Mouse (Mus musculus): ENCODE results near the gene Fscn1. TPM values are rescaled to one million over a fixed set of nuclear protein-coding genes. Genes with fewer than 3 reads are reported as not detected.

Fscn1 gene
- polyA plus RNA-seq, 1 experiment from 2014 or later, result 605 TPM

DNA sequence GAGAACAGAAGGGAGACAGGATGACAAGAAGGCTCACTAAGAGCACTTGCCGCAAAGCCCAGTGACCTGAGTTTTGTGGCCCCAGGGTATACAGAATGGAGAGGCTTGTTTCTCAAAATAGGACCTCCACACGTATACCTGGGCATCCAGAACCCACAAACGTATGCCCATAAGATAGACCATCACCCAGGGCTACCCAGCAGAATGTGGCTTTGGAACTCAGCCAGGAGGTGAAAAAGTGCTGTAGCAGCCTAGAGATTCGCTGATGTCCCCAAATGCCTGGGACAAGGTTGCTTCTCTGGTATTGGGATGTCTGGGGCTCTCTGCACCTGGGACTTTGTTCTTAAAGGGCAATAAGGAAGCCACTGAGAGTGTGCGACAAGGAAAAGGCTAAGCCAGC lies 37.9 kb upstream of the Fscn1 start:
- DNase-seq (ENCODE audit: low spot score, missing footprints), result no peak
- no peak overlapping the region for H3K4me3 ChIP-seq (ENCODE audit: low read depth, low read length)
- H3K9me3 ChIP-seq (ENCODE audit: control insufficient read depth, low read length), result no peaks in the 10 kb centered on the region
- WGBS, result 87% methylated on average over 5 of the region's 5 CpGs
- H3K4me1 ChIP-seq (ENCODE audit: control insufficient read depth, insufficient read depth, low read length), result peaks cover 6% of the 10 kb centered on the region
- H3K4me2 ChIP-seq, result no peak overlapping the region
- no peaks in the 10 kb centered on the region for H3K27me3 ChIP-seq (ENCODE audit: control insufficient read depth, insufficient read depth, low read length)
- H3K36me3 ChIP-seq (ENCODE audit: control insufficient read depth, insufficient read depth, low read length), result no peaks in the 10 kb centered on the region
- ATAC-seq (ENCODE audit: low FRiP score), result no peak
- no peak overlapping the region for H3K9ac ChIP-seq (ENCODE audit: low read length)
- no peak overlapping the region for H3K27ac ChIP-seq (ENCODE audit: low read depth, low read length)

DNA sequence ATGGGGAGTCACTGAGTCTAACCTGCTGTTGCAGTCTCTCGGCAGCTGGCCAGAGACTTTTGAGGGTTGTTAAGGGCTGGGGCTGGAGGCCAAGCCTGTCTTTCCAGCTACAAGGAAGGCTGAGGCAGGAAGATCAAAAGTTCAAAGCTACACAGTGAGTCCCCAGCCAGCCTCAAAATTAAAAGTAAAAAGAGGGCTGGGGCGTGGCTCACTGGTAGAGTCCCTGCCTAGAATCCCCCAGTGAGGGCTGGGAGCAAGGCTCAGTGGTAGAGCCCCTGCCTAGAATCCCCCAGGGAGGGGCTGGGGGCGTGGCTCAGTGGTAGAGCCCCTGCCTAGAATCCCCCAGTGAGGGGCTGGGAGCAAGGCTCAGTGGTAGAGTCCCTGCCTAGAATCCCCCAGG lies 36.4 kb upstream of the Fscn1 start:
- H3K36me3 ChIP-seq (ENCODE audit: control insufficient read depth, insufficient read depth, low read length), result no peaks in the 10 kb centered on the region
- H3K4me3 ChIP-seq (ENCODE audit: low read depth, low read length), result no peak overlapping the region
- ATAC-seq (ENCODE audit: low FRiP score), result no peak
- no peak overlapping the region for H3K9ac ChIP-seq (ENCODE audit: low read length)
- peaks cover 7% of the 10 kb centered on the region for H3K4me1 ChIP-seq (ENCODE audit: control insufficient read depth, insufficient read depth, low read length)
- no peaks in the 10 kb centered on the region for H3K9me3 ChIP-seq (ENCODE audit: control insufficient read depth, low read length)
- DNase-seq (ENCODE audit: low spot score, missing footprints), result no peak
- no peak overlapping the region for H3K4me2 ChIP-seq
- 72% methylated on average over 3 of the region's 3 CpGs for WGBS
- no peak overlapping the region for H3K27ac ChIP-seq (ENCODE audit: low read depth, low read length)
- H3K27me3 ChIP-seq (ENCODE audit: control insufficient read depth, insufficient read depth, low read length), result peaks cover 1% of the 10 kb centered on the region; the same call in 1 of the 2 replicates

DNA sequence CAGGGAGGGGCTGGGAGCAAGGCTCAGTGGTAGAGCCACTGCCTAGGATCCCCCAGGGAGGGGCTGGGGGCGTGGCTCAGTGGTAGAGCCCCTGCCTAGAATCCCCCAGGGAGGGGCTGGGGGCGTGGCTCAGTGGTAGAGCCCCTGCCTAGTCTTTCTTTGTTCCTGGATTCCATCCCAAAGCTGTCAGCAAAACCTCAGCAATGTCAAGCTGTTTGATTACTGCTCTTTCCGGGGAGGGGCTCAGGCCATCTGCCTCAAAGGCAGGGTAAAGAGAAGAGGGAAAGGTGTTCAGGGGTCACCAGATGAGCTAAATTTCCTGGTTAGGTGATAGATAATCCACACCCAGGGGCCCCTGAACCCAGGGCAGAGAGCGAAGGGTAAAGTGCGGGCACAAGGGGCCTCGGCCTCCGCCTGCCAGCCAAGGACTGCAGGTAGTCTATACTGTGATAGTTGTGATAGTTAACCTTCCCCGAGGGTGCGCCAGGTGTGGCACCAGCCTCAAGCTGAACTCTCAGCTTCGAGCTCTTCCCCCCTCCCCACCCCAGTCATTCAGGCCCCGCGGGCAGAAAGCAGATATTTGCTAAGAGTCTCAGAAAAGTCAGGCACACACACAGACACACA lies 35.7 kb upstream of the Fscn1 start:
- Histone ChIP-seq H3K9me3 (ENCODE audit: control insufficient read depth, low read length) (no peaks in the 10 kb centered on the region), H3K4me3 (ENCODE audit: low read depth, low read length) (no peak overlapping the region), H3K36me3 (ENCODE audit: control insufficient read depth, insufficient read depth, low read length) (no peaks in the 10 kb centered on the region), H3K4me2 (no peak overlapping the region), H3K27ac (ENCODE audit: low read depth, low read length) (no peak overlapping the region), H3K9ac (ENCODE audit: low read length) (no peak overlapping the region), H3K27me3 (ENCODE audit: control insufficient read depth, insufficient read depth, low read length) (peaks cover 2% of the 10 kb centered on the region; the same call in 1 of the 2 replicates), H3K4me1 (ENCODE audit: control insufficient read depth, insufficient read depth, low read length) (peaks cover 13% of the 10 kb centered on the region)
- DNase-seq (ENCODE audit: low spot score, missing footprints) (no peak), ATAC-seq (ENCODE audit: low FRiP score) (no peak)
- WGBS, result 83% methylated on average over 12 of the region's 12 CpGs

DNA sequence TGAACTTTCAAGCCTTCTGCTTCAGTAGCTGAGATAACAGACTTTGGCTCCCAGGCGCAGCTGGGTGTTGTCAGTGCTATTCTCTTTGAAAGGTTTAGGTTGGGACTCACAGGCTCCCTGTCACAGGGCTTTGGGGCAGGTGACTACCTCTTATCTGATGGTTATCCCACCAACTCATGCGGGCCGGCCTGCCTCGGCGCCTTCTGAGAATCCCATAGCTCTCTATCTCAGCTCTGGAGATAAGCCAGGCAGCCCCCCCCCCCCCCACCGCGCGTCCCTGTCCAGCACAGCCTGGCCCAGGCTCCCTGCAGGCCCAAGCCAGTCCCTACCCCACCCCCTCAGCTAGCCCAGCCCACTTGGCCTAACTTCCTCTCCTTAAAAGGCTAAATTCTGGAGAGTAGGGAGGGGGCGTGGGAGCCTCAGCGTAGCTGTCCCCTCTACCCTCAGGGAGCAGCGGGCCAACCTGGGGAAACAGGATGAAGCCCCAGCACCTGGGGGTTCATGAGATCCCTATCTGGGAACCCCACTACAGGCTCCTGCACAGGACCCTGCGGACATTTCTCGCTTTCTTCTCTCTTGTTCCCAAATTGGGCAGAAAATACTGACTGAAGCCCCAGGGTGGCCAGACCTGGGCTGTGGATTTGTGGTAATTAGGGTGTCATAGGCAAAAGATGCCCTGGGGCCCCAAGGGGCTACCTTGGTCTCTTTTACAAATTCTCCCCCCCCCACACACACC lies 33.8 kb upstream of the Fscn1 start:
- Histone ChIP-seq H3K27me3 (ENCODE audit: control insufficient read depth, insufficient read depth, low read length) (peaks cover 4% of the 10 kb centered on the region; the same call in 1 of the 2 replicates), H3K27ac (ENCODE audit: low read depth, low read length) (no peak overlapping the region), H3K4me3 (ENCODE audit: low read depth, low read length) (no peak overlapping the region), H3K4me2 (no peak overlapping the region), H3K4me1 (ENCODE audit: control insufficient read depth, insufficient read depth, low read length) (peaks cover 13% of the 10 kb centered on the region), H3K36me3 (ENCODE audit: control insufficient read depth, insufficient read depth, low read length) (no peaks in the 10 kb centered on the region), H3K9ac (ENCODE audit: low read length) (no peak overlapping the region), H3K9me3 (ENCODE audit: control insufficient read depth, low read length) (no peaks in the 10 kb centered on the region)
- no peak for ATAC-seq (ENCODE audit: low FRiP score)
- DNase-seq (ENCODE audit: low spot score, missing footprints), result peak; percentile 83
- 11% methylated on average over 13 of the region's 13 CpGs for WGBS

DNA sequence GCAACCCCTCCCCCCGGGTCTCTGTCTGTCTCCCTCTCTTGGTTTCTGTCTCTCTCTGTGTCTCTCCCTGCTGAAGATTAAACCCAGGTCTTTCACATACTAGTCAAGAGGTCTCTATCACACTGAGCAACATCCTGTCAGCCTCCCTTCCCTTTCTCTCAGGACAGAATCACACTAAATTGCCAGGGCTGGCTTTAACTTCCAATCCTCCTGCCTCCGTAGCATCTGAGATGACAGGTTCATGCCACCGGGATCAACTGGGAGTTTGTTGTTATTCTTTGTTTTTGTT lies 33.3 kb upstream of the Fscn1 start:
- WGBS, result 54% methylated on average over 3 of the region's 3 CpGs
- no peaks in the 10 kb centered on the region for H3K9me3 ChIP-seq (ENCODE audit: control insufficient read depth, low read length)
- H3K4me2 ChIP-seq, result no peak overlapping the region
- peaks cover 4% of the 10 kb centered on the region; the same call in 1 of the 2 replicates for H3K27me3 ChIP-seq (ENCODE audit: control insufficient read depth, insufficient read depth, low read length)
- no peak for DNase-seq (ENCODE audit: low spot score, missing footprints)
- no peak overlapping the region for H3K9ac ChIP-seq (ENCODE audit: low read length)
- H3K4me1 ChIP-seq (ENCODE audit: control insufficient read depth, insufficient read depth, low read length), result peaks cover 13% of the 10 kb centered on the region
- no peak for ATAC-seq (ENCODE audit: low FRiP score)
- no peaks in the 10 kb centered on the region for H3K36me3 ChIP-seq (ENCODE audit: control insufficient read depth, insufficient read depth, low read length)
- H3K27ac ChIP-seq (ENCODE audit: low read depth, low read length), result no peak overlapping the region
- no peak overlapping the region for H3K4me3 ChIP-seq (ENCODE audit: low read depth, low read length)

DNA sequence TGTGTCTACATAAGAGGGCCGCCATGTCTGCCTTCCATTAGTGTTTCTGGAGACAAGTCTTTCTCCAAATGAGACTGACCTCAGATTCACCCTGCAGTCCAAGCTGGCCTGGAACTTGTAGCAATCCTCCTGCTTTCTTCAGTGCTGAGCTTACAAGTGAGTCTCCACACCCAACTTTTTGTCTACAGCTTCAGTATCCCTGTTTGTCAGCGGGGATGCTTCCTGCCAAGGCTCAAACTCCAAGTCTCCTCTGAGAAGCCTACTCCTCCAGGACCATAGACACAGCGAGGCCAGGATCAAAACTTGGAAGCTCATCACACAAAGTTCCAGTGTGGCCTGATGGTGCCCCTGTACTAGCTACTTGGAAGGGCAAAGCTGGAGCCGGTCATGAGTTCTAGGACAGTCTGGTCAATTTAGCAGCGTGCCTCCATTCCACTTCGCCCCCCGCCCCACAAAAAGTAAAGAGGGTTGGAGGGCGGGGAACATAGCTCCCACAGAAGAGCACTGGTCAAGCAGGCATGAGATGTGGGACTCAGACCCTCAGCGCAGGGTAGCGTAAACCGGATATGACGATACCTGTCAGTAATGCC lies 32.7 kb upstream of the Fscn1 start:
- H3K36me3 ChIP-seq (ENCODE audit: control insufficient read depth, insufficient read depth, low read length), result no peaks in the 10 kb centered on the region
- peaks cover 4% of the 10 kb centered on the region; the same call in 1 of the 2 replicates for H3K27me3 ChIP-seq (ENCODE audit: control insufficient read depth, insufficient read depth, low read length)
- H3K9me3 ChIP-seq (ENCODE audit: control insufficient read depth, low read length), result no peaks in the 10 kb centered on the region
- WGBS, result 94% methylated on average over 12 of the region's 12 CpGs
- H3K4me1 ChIP-seq (ENCODE audit: control insufficient read depth, insufficient read depth, low read length), result peaks cover 13% of the 10 kb centered on the region
- H3K9ac ChIP-seq (ENCODE audit: low read length), result no peak overlapping the region
- DNase-seq (ENCODE audit: low spot score, missing footprints) (no peak), ATAC-seq (ENCODE audit: low FRiP score) (no peak)
- H3K27ac ChIP-seq (ENCODE audit: low read depth, low read length), result no peak overlapping the region
- H3K4me3 ChIP-seq (ENCODE audit: low read depth, low read length), result no peak overlapping the region
- H3K4me2 ChIP-seq, result no peak overlapping the region

DNA sequence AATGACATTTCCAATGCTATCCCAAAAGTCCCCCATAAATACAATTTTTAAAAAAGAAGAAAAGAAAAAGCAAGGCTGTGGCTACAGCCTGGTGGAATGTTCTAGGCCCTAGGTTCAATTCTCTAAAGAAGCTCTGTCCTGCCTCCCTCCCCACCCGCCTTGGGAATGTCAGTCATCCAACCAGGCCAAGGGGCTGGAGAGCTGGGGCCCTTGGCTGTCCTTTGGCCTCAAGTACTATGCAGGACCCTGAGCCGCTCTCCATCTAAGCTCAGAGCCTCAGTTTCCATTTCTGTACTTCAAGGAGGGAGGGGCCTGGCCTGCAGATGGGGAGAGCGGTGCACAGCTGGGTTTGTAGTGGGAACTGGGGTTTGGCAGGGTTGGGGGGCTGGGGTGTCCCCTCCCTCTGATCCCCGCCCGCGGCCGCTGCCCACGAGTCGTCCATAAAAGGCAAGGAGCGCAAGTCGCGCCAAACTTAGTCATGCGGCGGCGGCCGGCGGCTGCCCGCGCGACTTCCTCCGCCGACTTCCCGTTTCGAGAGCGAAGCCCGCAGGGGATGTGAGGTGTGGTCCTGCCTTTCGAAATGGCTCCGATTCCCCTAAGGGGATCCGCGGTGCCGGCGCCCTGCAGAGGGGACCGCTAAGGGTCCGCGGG lies 31.3 kb upstream of the Fscn1 start:
- Histone ChIP-seq H3K4me2 (peak overlapping the region; percentile 53), H3K4me1 (ENCODE audit: control insufficient read depth, insufficient read depth, low read length) (peaks cover 13% of the 10 kb centered on the region), H3K27me3 (ENCODE audit: control insufficient read depth, insufficient read depth, low read length) (peaks cover 4% of the 10 kb centered on the region; the same call in 1 of the 2 replicates), H3K4me3 (ENCODE audit: low read depth, low read length) (peak overlapping the region; percentile 34), H3K27ac (ENCODE audit: low read depth, low read length) (no peak overlapping the region), H3K36me3 (ENCODE audit: control insufficient read depth, insufficient read depth, low read length) (no peaks in the 10 kb centered on the region), H3K9me3 (ENCODE audit: control insufficient read depth, low read length) (no peaks in the 10 kb centered on the region), H3K9ac (ENCODE audit: low read length) (peak overlapping the region; percentile 69)
- ATAC-seq (ENCODE audit: low FRiP score), result peak; percentile 60; the same call in 1 of the 2 replicates
- peak; percentile 92 for DNase-seq (ENCODE audit: low spot score, missing footprints)
- WGBS, result 3% methylated on average over 35 of the region's 35 CpGs

DNA sequence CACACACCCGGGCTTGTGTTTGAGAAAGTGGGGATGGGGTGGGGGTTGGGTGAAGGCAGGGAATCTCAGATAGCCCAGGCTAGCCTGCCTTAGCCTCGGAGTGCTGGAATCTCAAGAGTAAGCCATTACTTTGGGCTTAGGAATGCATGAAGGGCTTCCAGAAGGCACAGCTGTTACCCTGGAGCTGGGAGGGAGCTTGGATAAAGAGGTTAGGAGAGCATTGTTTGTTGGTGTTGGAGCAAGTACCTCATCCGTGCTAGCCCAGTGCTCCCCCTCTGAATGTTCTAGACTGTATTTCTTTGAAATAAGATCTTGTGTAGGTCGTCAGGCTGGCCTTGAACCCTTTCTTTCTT lies 30.8 kb upstream of the Fscn1 start:
- DNase-seq (ENCODE audit: low spot score, missing footprints) (no peak), ATAC-seq (ENCODE audit: low FRiP score) (no peak)
- H3K9me3 ChIP-seq (ENCODE audit: control insufficient read depth, low read length), result no peaks in the 10 kb centered on the region
- 20% methylated on average over 4 of the region's 4 CpGs for WGBS
- peak overlapping the region; percentile 69 for H3K9ac ChIP-seq (ENCODE audit: low read length)
- no peaks in the 10 kb centered on the region for H3K36me3 ChIP-seq (ENCODE audit: control insufficient read depth, insufficient read depth, low read length)
- peak overlapping the region; percentile 34 for H3K4me3 ChIP-seq (ENCODE audit: low read depth, low read length)
- peaks cover 4% of the 10 kb centered on the region; the same call in 1 of the 2 replicates for H3K27me3 ChIP-seq (ENCODE audit: control insufficient read depth, insufficient read depth, low read length)
- peak overlapping the region; percentile 53 for H3K4me2 ChIP-seq
- H3K27ac ChIP-seq (ENCODE audit: low read depth, low read length), result no peak overlapping the region
- H3K4me1 ChIP-seq (ENCODE audit: control insufficient read depth, insufficient read depth, low read length), result peaks cover 13% of the 10 kb centered on the region

DNA sequence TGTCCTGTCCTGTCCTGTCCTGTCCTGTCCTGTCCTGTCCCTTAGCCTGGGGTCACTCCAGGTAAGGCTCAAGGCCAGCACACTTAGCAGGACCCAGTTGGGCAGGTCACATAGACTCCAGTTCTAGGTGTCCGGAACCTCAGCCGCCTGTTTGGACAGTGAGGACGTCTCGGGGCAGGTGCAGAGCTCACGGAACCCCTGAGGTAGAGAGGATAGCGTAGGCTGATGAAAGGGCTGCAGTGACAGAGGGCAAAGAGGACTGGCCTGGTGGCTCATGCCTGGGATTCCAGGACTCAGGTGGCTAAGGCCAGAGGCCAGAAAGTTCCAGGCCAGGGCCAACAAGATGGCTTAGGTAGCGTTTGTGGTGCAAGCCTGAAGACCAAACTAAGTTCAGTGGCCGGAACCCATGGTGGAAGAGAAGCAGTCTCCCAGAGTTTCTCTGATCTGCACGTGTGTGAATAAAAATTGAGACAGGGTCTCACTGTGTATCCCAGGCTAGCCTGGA lies 28.9 kb upstream of the Fscn1 start:
- Histone ChIP-seq H3K4me2 (no peak overlapping the region), H3K27me3 (ENCODE audit: control insufficient read depth, insufficient read depth, low read length) (peaks cover 4% of the 10 kb centered on the region; the same call in 1 of the 2 replicates), H3K4me1 (ENCODE audit: control insufficient read depth, insufficient read depth, low read length) (peaks cover 15% of the 10 kb centered on the region), H3K4me3 (ENCODE audit: low read depth, low read length) (no peak overlapping the region), H3K9ac (ENCODE audit: low read length) (no peak overlapping the region), H3K9me3 (ENCODE audit: control insufficient read depth, low read length) (no peaks in the 10 kb centered on the region), H3K36me3 (ENCODE audit: control insufficient read depth, insufficient read depth, low read length) (no peaks in the 10 kb centered on the region), H3K27ac (ENCODE audit: low read depth, low read length) (no peak overlapping the region)
- WGBS, result 84% methylated on average over 9 of the region's 9 CpGs
- ATAC-seq (ENCODE audit: low FRiP score) (no peak), DNase-seq (ENCODE audit: low spot score, missing footprints) (no peak)
